Mouse (Mus musculus): Measurements from ENCODE around the gene Vmn2r2.

Vmn2r2 gene

DNA sequence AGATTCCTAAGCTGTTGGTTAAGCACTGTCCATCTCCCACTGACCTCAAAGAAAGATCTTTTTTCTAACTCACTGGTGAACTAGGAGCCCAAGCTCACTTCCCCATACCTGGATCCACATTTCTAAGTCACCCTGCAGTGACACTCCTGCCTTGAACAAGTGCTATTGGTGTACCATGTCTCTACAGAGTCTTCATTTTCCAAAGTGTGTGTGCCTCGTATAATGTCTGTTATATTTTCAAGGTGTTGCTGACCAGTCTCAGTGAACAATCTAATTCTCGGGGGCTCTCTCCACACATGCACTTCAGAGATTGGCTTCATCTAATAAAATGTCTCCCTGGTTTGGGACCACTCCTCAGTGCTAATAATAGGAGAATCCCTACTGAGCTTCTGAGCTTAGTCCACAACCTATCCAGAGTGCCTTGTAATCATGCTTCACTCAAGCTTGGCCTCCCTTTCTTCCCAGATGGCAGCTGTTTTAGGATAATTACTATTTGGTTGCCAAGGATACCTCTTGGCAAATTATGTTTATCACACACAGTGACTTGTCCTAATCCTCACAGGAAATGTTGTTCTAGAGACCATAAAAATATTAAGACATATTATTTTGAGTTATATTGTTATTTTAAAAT, at the start of gene Vmn2r2:
Gene Vmn2r2, minus strand, starts transcription at position 51 of the 631 bp plus-strand sequence.
- no peak for DNase-seq (ENCODE audit: low read depth, low spot score)

DNA sequence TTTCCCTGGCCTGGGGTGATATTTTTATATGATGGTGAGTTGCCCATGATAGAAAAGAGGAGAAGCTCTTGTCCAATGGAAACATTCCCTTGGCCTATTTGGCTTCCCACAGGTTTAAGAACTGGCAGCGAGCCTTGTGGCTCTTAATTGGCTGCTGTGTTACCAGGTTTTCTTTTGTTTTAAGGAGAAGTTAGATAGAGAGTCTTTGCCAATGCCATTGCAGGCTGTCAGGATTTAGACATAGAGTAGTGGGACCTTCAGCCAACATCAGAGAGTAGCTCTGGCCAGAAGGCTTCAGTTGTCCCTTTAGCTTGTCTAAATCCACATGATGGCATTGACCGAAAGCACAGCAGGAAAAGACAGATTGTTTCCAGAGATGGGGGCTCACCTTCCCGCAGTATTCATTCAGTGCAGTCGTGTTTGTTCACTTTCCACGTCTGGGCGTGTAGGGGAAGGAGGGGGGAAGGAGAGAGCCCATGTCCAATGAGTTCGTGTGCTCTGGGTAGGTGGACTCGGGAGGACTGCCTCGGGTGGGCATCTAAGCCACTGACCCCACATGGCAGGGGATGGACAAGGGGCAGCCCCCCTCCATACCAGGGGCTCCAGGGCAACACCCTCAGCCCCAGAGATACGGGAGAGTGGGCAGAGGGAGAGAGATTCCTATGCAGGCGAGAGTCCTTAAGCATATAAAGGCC, 28.2 kb downstream of the Vmn2r2 start:
- no peak for DNase-seq (ENCODE audit: low read depth, low spot score)

DNA sequence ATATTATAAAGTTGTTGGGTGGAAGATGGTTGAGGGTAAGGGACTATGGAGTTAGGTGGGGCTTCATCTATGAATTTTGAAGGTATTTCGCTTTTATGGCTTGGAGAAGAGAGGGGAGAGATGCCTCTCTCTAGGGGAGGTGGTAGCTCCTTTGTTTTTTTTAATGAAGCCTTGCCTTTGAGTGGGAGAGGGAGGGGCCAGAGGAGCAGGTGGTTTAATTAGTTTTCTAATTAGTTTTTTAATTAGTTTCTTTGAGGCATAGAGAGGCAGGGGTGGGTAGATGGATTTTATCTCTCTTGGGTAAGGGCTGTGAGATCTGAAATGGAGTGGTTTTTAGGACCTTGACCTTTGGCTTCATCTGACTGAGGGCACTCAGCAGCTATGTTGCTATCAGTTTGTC, 29.0 kb downstream of the Vmn2r2 start:
- no peak for DNase-seq (ENCODE audit: low read depth, low spot score)

DNA sequence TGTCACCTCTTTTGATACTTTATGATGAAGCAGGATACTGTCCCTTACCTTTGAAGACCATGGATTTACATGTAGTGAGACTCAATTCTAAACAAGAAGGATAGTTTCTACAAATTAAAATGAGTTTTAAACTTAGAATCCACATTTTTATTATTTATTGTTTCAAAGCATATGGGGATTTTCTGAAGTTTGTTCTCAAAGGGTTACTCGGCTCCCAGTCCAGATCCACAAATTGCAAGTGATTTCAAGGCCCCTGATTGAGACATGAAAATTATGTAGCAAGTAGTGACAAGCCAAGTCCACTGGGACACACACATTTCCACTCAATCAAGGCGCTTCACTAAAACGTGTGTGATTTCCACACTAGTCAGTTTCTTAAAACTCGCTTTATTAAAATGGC, 60.5 kb downstream of the Vmn2r2 start, which contains the start of gene Vmn2r1:
Gene Vmn2r1, plus strand, starts transcription at position 301 of the 400 bp plus-strand sequence.
- no peak for DNase-seq (ENCODE audit: low read depth, low spot score)

Data from A20 (cell line).